Mouse (Mus musculus): ENCODE measurements around the gene Tmtc1. TPM values are rescaled to one million over a fixed set of nuclear protein-coding genes. Genes with fewer than 3 reads are reported as not detected.
A peak's percentile ranks its signal among the peaks of the same experiment; 100 is the strongest.

Gene Tmtc1
- total and polyA plus RNA-seq, 2 experiments from 2014 or later, result 2.4 to 45.4 TPM

DNA sequence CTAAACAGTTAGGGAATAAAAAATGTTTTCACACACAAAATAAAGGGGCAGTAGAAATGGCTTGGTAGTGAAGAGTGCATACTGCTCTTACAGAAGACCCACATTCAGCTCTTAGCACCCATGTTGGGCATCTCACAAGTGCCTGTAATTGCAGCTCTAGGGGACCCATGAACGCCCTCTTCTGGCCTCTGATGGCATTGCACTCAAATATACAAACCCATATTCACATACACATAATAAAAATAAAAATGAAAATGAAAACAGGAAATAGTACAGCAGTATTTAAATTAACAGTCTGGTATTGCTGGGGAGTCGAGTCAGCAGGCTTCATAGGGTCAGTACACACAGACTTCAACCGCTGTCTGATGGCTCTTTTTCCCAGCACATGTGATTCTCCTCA lies 201.9 kb downstream of the Tmtc1 start:
- ATAC-seq (no peak), DNase-seq (ENCODE audit: low spot score) (no peak)
- Histone ChIP-seq H3K4me3 (ENCODE audit: low read length) (no peak overlapping the region), H3K4me2 (ENCODE audit: low read depth, low read length) (no peak overlapping the region), H3K9ac (replicated peaks; ENCODE audit: low read length) (no peak overlapping the region), H3K9me3 (ENCODE audit: low read length) (no peaks in the 10 kb centered on the region), H3K36me3 (ENCODE audit: insufficient read depth, low read length) (no peaks in the 10 kb centered on the region; the same call in 1 of the 2 replicates), H3K27ac (no peak overlapping the region), H3K27me3 (ENCODE audit: insufficient read depth, low read length) (no peaks in the 10 kb centered on the region), H3K4me1 (ENCODE audit: insufficient read depth, low read length) (no peaks in the 10 kb centered on the region)
- peak; percentile 40 for TF ChIP-seq CTCF (IDR thresholded peaks at IDR 0.05; ENCODE audit: low read depth)
- 70% methylated on average over 3 of the region's 3 CpGs for WGBS

- no peak overlapping the region for H3K9ac ChIP-seq (replicated peaks; ENCODE audit: low read length)
- ATAC-seq (no peak), DNase-seq (ENCODE audit: low spot score) (no peak)
- H3K4me3 ChIP-seq (ENCODE audit: low read length), result no peak overlapping the region
- H3K36me3 ChIP-seq (ENCODE audit: insufficient read depth, low read length), result no peaks in the 10 kb centered on the region; the same call in 1 of the 2 replicates
- H3K27me3 ChIP-seq (ENCODE audit: insufficient read depth, low read length), result no peaks in the 10 kb centered on the region
- no peak overlapping the region for H3K27ac ChIP-seq
- H3K4me2 ChIP-seq (ENCODE audit: low read depth, low read length), result no peak overlapping the region
- WGBS, result 94% methylated on average over 5 of the region's 5 CpGs
- H3K4me1 ChIP-seq (ENCODE audit: insufficient read depth, low read length), result no peaks in the 10 kb centered on the region
- no peaks in the 10 kb centered on the region for H3K9me3 ChIP-seq (ENCODE audit: low read length)
- no peak for TF ChIP-seq CTCF (IDR thresholded peaks at IDR 0.05; ENCODE audit: low read depth)
These were observed 202.5 kb downstream of the Tmtc1 start for GRCm38 (mm10) chr6:148241685-148242084.

DNA sequence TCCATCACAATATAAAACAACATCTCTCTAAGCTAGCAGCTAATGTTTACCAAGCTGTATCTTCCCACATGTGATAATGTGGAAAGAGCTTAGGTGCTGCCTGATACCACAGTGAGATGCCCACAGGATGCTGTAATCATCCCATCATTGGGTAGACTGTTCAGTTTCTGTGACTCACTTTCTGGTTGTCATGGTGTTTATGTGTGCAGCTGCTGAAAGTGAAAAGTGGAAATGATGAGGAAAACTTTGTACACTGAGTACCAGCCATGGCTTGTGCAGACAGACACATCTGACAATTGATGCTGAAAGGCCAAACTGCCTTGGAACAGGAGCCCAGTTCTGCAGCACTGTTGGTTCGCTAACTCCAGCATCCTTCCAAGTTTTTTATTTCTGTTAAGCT lies 204.9 kb downstream of the Tmtc1 start:
- Histone ChIP-seq H3K9ac (replicated peaks; ENCODE audit: low read length) (no peak overlapping the region), H3K4me2 (ENCODE audit: low read depth, low read length) (no peak overlapping the region), H3K4me3 (ENCODE audit: low read length) (no peak overlapping the region), H3K27ac (no peak overlapping the region), H3K27me3 (ENCODE audit: insufficient read depth, low read length) (no peaks in the 10 kb centered on the region), H3K9me3 (ENCODE audit: low read length) (no peaks in the 10 kb centered on the region), H3K4me1 (ENCODE audit: insufficient read depth, low read length) (no peaks in the 10 kb centered on the region), H3K36me3 (ENCODE audit: insufficient read depth, low read length) (no peaks in the 10 kb centered on the region)
- TF ChIP-seq CTCF (IDR thresholded peaks at IDR 0.05; ENCODE audit: low read depth), result no peak
- DNase-seq (ENCODE audit: low spot score), result no peak
- no peak for ATAC-seq
- 96% methylated on average over 1 of the region's 1 CpGs for WGBS

- Histone ChIP-seq H3K27me3 (ENCODE audit: insufficient read depth, low read length) (no peaks in the 10 kb centered on the region), H3K9me3 (ENCODE audit: low read length) (no peaks in the 10 kb centered on the region), H3K4me2 (ENCODE audit: low read depth, low read length) (no peak overlapping the region), H3K36me3 (ENCODE audit: insufficient read depth, low read length) (no peaks in the 10 kb centered on the region), H3K4me3 (ENCODE audit: low read length) (no peak overlapping the region), H3K4me1 (ENCODE audit: insufficient read depth, low read length) (no peaks in the 10 kb centered on the region), H3K27ac (no peak overlapping the region), H3K9ac (replicated peaks; ENCODE audit: low read length) (no peak overlapping the region)
- DNase-seq (ENCODE audit: low spot score) (no peak), ATAC-seq (no peak)
- 46% methylated on average over 5 of the region's 5 CpGs for WGBS
- TF ChIP-seq CTCF (IDR thresholded peaks at IDR 0.05; ENCODE audit: low read depth), result no peak
These were observed 206.7 kb downstream of the Tmtc1 start for GRCm38 (mm10) chr6:148237453-148237852.

- TF ChIP-seq CTCF (IDR thresholded peaks at IDR 0.05; ENCODE audit: low read depth), result no peak
These were observed 209.9 kb downstream of the Tmtc1 start for GRCm38 (mm10) chr6:148234105-148234828.

DNA sequence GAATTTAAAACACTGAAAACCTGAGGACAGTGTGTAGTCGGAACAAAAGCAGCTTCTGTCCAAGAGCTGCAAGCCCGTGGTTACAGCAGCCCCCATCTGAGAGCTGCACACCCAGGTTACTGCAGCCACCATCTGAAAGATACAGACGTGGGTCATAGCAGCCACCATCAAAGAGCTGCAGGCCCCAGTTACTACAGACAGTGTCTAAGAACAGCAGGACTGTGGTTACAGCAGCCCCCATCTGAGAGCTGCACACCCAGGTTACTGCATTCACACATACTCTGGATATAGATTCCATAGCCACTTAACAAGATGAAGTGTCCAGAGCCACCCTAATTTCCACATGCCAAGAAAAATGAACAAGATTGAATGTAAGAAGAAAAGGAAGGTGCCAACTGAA lies 216.6 kb downstream of the Tmtc1 start:
- Histone ChIP-seq H3K9me3 (ENCODE audit: low read length) (no peaks in the 10 kb centered on the region), H3K27me3 (ENCODE audit: insufficient read depth, low read length) (no peaks in the 10 kb centered on the region), H3K9ac (replicated peaks; ENCODE audit: low read length) (no peak overlapping the region), H3K27ac (no peak overlapping the region), H3K4me2 (ENCODE audit: low read depth, low read length) (no peak overlapping the region), H3K4me1 (ENCODE audit: insufficient read depth, low read length) (no peaks in the 10 kb centered on the region), H3K4me3 (ENCODE audit: low read length) (no peak overlapping the region), H3K36me3 (ENCODE audit: insufficient read depth, low read length) (no peaks in the 10 kb centered on the region)
- 69% methylated on average over 3 of the region's 3 CpGs for WGBS
- ATAC-seq, result no peak
- no peak for DNase-seq (ENCODE audit: low spot score)
- TF ChIP-seq CTCF (IDR thresholded peaks at IDR 0.05; ENCODE audit: low read depth), result no peak

More at GRCm38 (mm10) chr6:148234105-148234828, 209.9 kb downstream of the Tmtc1 start:
- no peak overlapping the region for H3K27ac ChIP-seq
- ATAC-seq, result no peak
- 65% methylated on average over 3 of the region's 3 CpGs for WGBS
- no peak overlapping the region for H3K4me3 ChIP-seq (ENCODE audit: low read length)
- H3K9ac ChIP-seq (replicated peaks; ENCODE audit: low read length), result no peak overlapping the region
- no peak for DNase-seq (ENCODE audit: low spot score)
- no peaks in the 10 kb centered on the region for H3K27me3 ChIP-seq (ENCODE audit: insufficient read depth, low read length)
- no peaks in the 10 kb centered on the region for H3K9me3 ChIP-seq (ENCODE audit: low read length)
- H3K4me2 ChIP-seq (ENCODE audit: low read depth, low read length), result no peak overlapping the region
- no peaks in the 10 kb centered on the region for H3K4me1 ChIP-seq (ENCODE audit: insufficient read depth, low read length)
- H3K36me3 ChIP-seq (ENCODE audit: insufficient read depth, low read length), result no peaks in the 10 kb centered on the region

DNA sequence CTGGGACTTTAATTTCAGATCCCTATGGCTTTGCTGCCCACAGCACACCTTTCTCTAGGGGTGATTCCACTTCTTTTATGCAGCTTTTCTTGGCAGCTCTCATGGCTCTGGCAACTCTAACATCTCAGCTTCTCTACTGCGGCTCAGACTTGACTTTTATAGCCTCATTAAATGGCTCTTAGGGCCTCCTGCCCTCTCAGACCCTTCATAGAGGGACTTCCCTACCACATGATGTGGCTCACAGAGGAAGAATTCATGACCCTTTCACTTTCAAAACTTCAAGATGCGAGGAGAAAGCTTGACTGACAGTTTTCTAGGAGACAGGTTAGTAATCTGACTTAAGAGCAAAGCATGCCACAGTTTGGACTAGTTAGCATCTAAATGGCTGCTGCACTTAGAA lies 221.5 kb downstream of the Tmtc1 start:
- Histone ChIP-seq H3K9me3 (ENCODE audit: low read length) (no peaks in the 10 kb centered on the region), H3K27me3 (ENCODE audit: insufficient read depth, low read length) (no peaks in the 10 kb centered on the region), H3K27ac (no peak overlapping the region), H3K4me1 (ENCODE audit: insufficient read depth, low read length) (no peaks in the 10 kb centered on the region), H3K4me2 (ENCODE audit: low read depth, low read length) (no peak overlapping the region), H3K4me3 (ENCODE audit: low read length) (no peak overlapping the region), H3K9ac (replicated peaks; ENCODE audit: low read length) (no peak overlapping the region), H3K36me3 (ENCODE audit: insufficient read depth, low read length) (no peaks in the 10 kb centered on the region)
- DNase-seq (ENCODE audit: low spot score) (no peak), ATAC-seq (no peak)
- TF ChIP-seq CTCF (IDR thresholded peaks at IDR 0.05; ENCODE audit: low read depth), result no peak
- 82% methylated on average over 2 of the region's 2 CpGs for WGBS
